Mouse (Mus musculus) adrenal gland, adult 2 months (tissue): ENCODE results near the gene Hcrtr2. TPM values are rescaled to one million over a fixed set of nuclear protein-coding genes. Genes with fewer than 3 reads are reported as not detected.

Experiments used
- DNase-seq: peaks from one replicate; pipeline ENCODE4 v3.0.0; 2021
- polyA plus RNA-seq: library from polyadenylated mRNA; depleted of rRNA; stranded (reverse); fragments of >200 nt; gene quantifications from 2 replicates; pipeline ENCODE4 v1.2.3, GENCODE M21; 2012; rRNA removed
- total RNA-seq, 2 experiments: library from RNA; stranded (reverse); gene quantifications; 2 replicates each; pipeline ENCODE4 v1.2.3; 2021

Gene Hcrtr2
- total and polyA plus RNA-seq, 3 experiments, result 0.06 to 0.26 (median 0.14) TPM

- peak; percentile 14 for DNase-seq
These were observed 87.6 kb downstream of the Hcrtr2 start for GRCm38 (mm10) chr9:76235945-76236503.

GRCm38 (mm10) chr9:76234899-76235298 lies 88.8 kb downstream of the Hcrtr2 start:
- no peak for DNase-seq

GRCm38 (mm10) chr9:76230400-76230799 lies 93.3 kb downstream of the Hcrtr2 start:
- DNase-seq, result no peak

- peak; percentile 24 for DNase-seq
These were observed 106.3 kb downstream of the Hcrtr2 start for GRCm38 (mm10) chr9:76217178-76217975.

- no peak for DNase-seq
These were observed 109.0 kb downstream of the Hcrtr2 start for GRCm38 (mm10) chr9:76214678-76215077.

GRCm38 (mm10) chr9:76213557-76213956 lies 110.1 kb downstream of the Hcrtr2 start, which contains the start of gene Gfral:
Gene Gfral, minus strand, starts transcription at chr9:76213657.
- DNase-seq, result no peak

GRCm38 (mm10) chr9:76196917-76197316 lies 126.7 kb downstream of the Hcrtr2 start:
- DNase-seq, result no peak

GRCm38 (mm10) chr9:76179221-76179620 lies 144.4 kb downstream of the Hcrtr2 start:
- no peak for DNase-seq

Other genes with a start within 250 kb of the Hcrtr2 start
- gene Gfral, start 110.2 kb downstream of the Hcrtr2 start, total RNA-seq, result not detected
- gene Gfral, start 110.2 kb downstream of the Hcrtr2 start, polyA plus RNA-seq, result not detected in 2 replicates
- under 1 TPM; 0.23 to 0.55 TPM for gene Fam83b, start 243.3 kb upstream of the Hcrtr2 start, total RNA-seq
- not detected in 2 replicates for gene Fam83b, start 243.3 kb upstream of the Hcrtr2 start, polyA plus RNA-seq